Mouse (Mus musculus) gastrocnemius, postnatal 25 days (tissue): ENCODE measurements around the gene Nsun2. TPM values are rescaled to one million over a fixed set of nuclear protein-coding genes. Genes with fewer than 3 reads are reported as not detected.
"Not testable (repeated sequence)": the region's sequence is repeated elsewhere in the genome, so short reads cannot be mapped to it uniquely, and the experiment has no call there.

Experiments
- DNase-seq: peaks from one replicate; pipeline ENCODE4 v3.0.0; 2022
- total RNA-seq, 2 experiments: library from RNA; stranded (reverse); gene quantifications; 1 replicate in 1 of 2; 2 replicates in 1 of 2; pipeline ENCODE4 v1.2.3; 2021

Nsun2 gene
- total RNA-seq, 2 experiments from 2014 or later, result 37.8 to 39.2 TPM

GRCm38 (mm10) chr13:69550831-69551230 is 17.3 kb downstream of the Nsun2 start:
- no peak for DNase-seq

GRCm38 (mm10) chr13:69553024-69553423 is 19.5 kb downstream of the Nsun2 start:
- DNase-seq, result no peak

GRCm38 (mm10) chr13:69554255-69554654 is 20.7 kb downstream of the Nsun2 start:
- DNase-seq, result no peak

GRCm38 (mm10) chr13:69555045-69555444 is 21.5 kb downstream of the Nsun2 start:
- DNase-seq, result no peak

- no peak for DNase-seq
Measured at GRCm38 (mm10) chr13:69555957-69556482, 22.5 kb downstream of the Nsun2 start.

- DNase-seq, result no peak
Measured at GRCm38 (mm10) chr13:69556728-69557127, 23.2 kb downstream of the Nsun2 start.

GRCm38 (mm10) chr13:69558098-69558660 is 24.6 kb downstream of the Nsun2 start:
- DNase-seq, result no peak

- DNase-seq, result no peak
Measured at GRCm38 (mm10) chr13:69559291-69559961, 25.9 kb downstream of the Nsun2 start.

GRCm38 (mm10) chr13:69562004-69562403 is 28.5 kb downstream of the Nsun2 start:
- DNase-seq, result no peak

- no peak for DNase-seq
Measured at GRCm38 (mm10) chr13:69562654-69563574, 29.4 kb downstream of the Nsun2 start.

GRCm38 (mm10) chr13:69563905-69564304 is 30.4 kb downstream of the Nsun2 start:
- no peak for DNase-seq

- no peak for DNase-seq
Measured at GRCm38 (mm10) chr13:69564573-69564972, 31.0 kb downstream of the Nsun2 start.

GRCm38 (mm10) chr13:69565401-69565800 is 31.9 kb downstream of the Nsun2 start:
- not testable (repeated sequence) for DNase-seq

GRCm38 (mm10) chr13:69569201-69569600 is 35.7 kb downstream of the Nsun2 start:
- no peak for DNase-seq

- DNase-seq, result no peak
Measured at GRCm38 (mm10) chr13:69572594-69572993, 39.0 kb downstream of the Nsun2 start.

- no peak for DNase-seq
Measured at GRCm38 (mm10) chr13:69576676-69577075, 43.1 kb downstream of the Nsun2 start.

- DNase-seq, result no peak
Measured at GRCm38 (mm10) chr13:69577181-69577834, 43.8 kb downstream of the Nsun2 start.

- no peak for DNase-seq
Measured at GRCm38 (mm10) chr13:69582411-69582810, 48.9 kb downstream of the Nsun2 start.

GRCm38 (mm10) chr13:69583591-69583990 is 50.0 kb downstream of the Nsun2 start:
- DNase-seq, result no peak

- no peak for DNase-seq
Measured at GRCm38 (mm10) chr13:69585828-69586227, 52.3 kb downstream of the Nsun2 start.

GRCm38 (mm10) chr13:69586337-69586736 is 52.8 kb downstream of the Nsun2 start:
- DNase-seq, result no peak

GRCm38 (mm10) chr13:69587849-69588248 is 54.3 kb downstream of the Nsun2 start:
- no peak for DNase-seq
